Mouse (Mus musculus) bone marrow, adult 2 months (tissue): ENCODE measurements around the gene Gm10447. TPM values are rescaled to one million over a fixed set of nuclear protein-coding genes. Genes with fewer than 3 reads are reported as not detected.

ENCODE experiments used
- H3K27ac ChIP-seq: fragments of 200-500 bp; 2 replicates; pipeline ENCODE4 v1.5.1; 2012; ENCODE audit warnings: low read depth, mild to moderate bottlenecking, control low read depth, inconsistent platforms, low read length; ENCODE audit not compliant: control insufficient read depth, poor library complexity, insufficient read depth
- H3K4me1 ChIP-seq: fragments of 200-500 bp; 2 replicates; pipeline ENCODE4 v1.6.1; 2011; ENCODE audit warnings: low read length; ENCODE audit not compliant: control insufficient read depth, insufficient read depth
- H3K4me3 ChIP-seq: fragments of 200-500 bp; replicated peaks from 2 replicates; pipeline ENCODE3; 2011; ENCODE audit warnings: mild to moderate bottlenecking, low read depth, low read length, control low read depth; ENCODE audit not compliant: control insufficient read depth
- CTCF ChIP-seq: fragments of 200-500 bp; IDR thresholded peaks from 2 replicates; pipeline ENCODE4 v1.5.1; 2011; ENCODE audit warnings: low read length, control low read depth; ENCODE audit not compliant: control insufficient read depth, insufficient read depth
- POLR2A ChIP-seq: fragments of 200-500 bp; IDR thresholded peaks from 2 replicates; pipeline ENCODE4 v1.6.1; 2011; ENCODE audit warnings: low read depth, mild to moderate bottlenecking, control low read depth, low read length, borderline replicate concordance; ENCODE audit not compliant: control insufficient read depth
- WGBS: fragments of 180-500 bp; shearing (Covaris S2); methylation state at CpG from one replicate; pipeline ENCODE4 v1.1.7; 2018; 5-methylcytosine and 5-hydroxymethylcytosine counted together
- polyA plus RNA-seq: library from polyadenylated mRNA; stranded (reverse); fragments of >200 nt; gene quantifications from 2 replicates; pipeline ENCODE4 v1.2.4, GENCODE M21; 2011; ENCODE audit warnings: low replicate concordance; ENCODE audit not compliant: missing spikeins, insufficient read depth, insufficient read length

Gm10447 gene
- polyA plus RNA-seq, 1 experiment, result not detected

DNA sequence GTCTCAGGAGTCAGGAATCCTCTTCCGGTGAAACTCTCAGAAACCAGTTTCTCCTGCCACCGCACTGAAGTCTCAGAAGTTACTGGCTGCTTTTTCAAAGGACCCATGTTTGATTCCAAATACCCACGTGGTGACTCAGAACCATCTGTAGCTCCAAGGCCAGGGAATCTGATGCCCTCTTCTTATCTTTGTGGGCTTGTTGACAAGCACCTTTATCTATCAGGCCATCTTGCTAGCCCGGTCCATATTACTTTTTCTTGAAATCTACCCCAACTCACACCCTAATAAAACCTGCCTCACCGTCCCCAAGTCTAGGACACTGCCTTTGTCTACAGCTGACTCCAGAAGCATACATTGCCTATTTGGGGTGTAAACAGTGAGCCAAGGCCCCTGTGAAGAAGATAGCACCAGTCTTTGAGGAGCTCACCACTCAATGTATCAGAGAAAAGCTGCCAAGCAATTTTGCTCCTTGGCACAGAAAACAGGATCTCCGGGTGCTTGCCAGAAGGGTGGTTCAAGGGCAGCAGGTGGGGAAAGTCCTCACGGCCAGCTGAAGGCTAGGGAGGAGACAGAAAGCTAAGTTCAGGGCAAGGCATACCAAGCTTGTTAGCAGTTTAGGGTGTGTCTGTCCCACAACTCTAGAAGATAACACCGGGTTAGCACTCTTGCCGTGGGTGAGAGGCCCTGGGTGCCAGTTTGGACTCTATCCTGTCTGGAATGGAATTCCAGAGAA, 26.4 kb upstream of the Gm10447 start:
- H3K27ac ChIP-seq, result peak overlapping the region; percentile 79
- H3K4me3 ChIP-seq, result no peak overlapping the region
- WGBS, result 60% methylated on average over 9 of the region's 9 CpGs
- TF ChIP-seq CTCF, result no peak
- H3K4me1 ChIP-seq, result peaks cover 2% of the 10 kb centered on the region

DNA sequence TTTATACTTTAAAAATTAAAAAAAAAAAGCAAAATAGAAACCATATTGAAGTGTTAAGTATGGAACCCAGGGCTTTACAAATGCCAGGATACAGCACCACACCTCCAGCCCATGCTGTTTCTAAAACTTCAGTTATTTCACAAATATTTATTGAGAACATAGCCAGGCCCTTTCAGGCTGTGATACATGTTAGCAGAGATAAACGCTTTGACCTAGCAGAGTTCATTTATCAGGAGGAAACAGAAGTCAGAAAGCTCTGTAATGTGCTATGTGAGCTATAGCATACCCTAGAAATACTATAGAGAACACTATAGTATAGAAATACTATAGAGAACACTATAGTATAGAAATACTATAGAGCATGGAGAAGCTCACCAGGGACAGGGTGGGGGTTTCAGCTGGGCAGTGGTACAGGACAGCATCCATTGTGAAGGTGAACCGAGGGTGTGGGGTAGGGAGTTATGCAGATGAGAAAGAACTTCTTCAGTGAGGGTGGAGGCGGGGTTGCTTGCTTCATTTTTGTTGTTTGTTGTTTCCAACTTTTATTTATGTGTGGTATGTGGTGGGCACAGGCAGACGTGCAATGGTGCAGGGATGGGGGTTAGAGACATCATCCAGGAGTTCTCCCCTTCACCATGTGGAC, 24.3 kb upstream of the Gm10447 start:
- Histone ChIP-seq H3K4me1 (peaks cover 2% of the 10 kb centered on the region), H3K4me3 (peak overlapping the region; percentile 9), H3K27ac (peak overlapping the region; percentile 92)
- TF ChIP-seq POLR2A (no peak), CTCF (no peak)
- WGBS, result 55% methylated on average over 4 of the region's 4 CpGs

DNA sequence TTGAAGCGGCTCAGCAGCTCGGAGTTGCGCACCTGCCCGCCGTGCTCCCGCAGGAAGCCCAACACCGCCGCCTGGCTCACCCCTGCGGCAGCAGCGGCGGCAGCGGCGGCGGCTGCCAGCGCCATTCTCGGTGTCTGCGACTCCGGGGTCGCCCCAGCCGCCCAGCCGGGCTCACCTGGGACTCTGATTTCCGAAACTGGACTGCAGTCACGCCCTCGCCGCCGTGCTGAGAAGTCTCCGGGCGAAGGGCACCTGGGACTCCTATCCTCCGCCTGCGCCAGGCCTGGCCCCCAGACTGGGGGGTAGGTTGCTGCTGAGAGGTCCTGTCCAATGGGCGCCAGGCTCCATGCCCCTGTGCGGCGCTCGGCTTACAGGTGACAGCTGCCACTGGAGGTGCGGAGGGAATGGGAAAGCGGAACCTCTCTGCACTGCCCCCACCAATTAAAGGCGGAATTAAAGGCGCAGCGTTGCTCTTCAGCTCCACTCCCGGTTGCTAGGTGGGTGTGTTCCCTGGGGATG, 22.9 kb upstream of the Gm10447 start, which contains the start of the genes Gm9945 and Sowaha:
Gene Gm9945 (plus strand): TSS at position 384 of the 519 bp plus-strand sequence.
Gene Sowaha (minus strand): TSS at position 492 of the 519 bp plus-strand sequence.
- peak within 1 kb of the TSS; percentile 84 for H3K4me3 ChIP-seq
- 2% methylated on average over 40 of the region's 40 CpGs for WGBS
- peak within 1 kb of the TSS; percentile 87 for H3K27ac ChIP-seq
- peaks cover 2% of the 10 kb centered on the region for H3K4me1 ChIP-seq
- peak; percentile 75 for TF ChIP-seq POLR2A
- no peak for TF ChIP-seq CTCF

DNA sequence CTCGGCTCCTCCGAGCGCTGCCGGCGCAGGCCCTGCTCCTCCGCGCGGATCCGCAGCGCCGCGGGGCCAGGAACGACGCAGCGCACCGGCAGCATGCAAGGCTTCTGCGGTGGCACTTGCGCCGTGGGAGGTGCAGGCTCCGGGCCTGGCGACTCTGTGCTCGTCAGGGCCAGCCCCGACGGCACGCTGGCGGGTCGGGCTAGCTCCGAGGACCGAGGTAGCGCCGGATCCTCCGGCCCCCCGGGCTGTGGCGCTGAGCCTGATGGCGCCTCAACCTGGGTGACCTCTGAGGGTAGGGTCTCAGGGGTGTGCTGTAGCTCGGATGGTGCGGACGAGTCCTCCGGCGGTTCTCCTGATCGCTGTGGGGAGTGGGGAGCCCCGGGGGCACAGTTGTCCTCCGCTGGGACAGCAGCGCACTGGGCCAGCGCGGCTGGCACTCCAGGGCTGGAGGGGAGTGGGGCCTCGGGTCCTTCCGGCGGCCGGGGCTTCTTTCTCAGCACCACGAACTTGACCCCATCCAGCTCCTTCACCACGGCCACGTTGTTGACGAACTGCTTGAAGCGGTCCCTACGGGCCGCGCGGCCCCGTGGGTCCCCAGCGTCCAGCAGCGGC, 22.4 kb upstream of the Gm10447 start:
- WGBS, result 3% methylated on average over 62 of the region's 62 CpGs
- TF ChIP-seq CTCF (no peak), POLR2A (no peak)
- peak overlapping the region; percentile 87 for H3K27ac ChIP-seq
- H3K4me1 ChIP-seq, result peaks cover 2% of the 10 kb centered on the region
- H3K4me3 ChIP-seq, result peak overlapping the region; percentile 84

DNA sequence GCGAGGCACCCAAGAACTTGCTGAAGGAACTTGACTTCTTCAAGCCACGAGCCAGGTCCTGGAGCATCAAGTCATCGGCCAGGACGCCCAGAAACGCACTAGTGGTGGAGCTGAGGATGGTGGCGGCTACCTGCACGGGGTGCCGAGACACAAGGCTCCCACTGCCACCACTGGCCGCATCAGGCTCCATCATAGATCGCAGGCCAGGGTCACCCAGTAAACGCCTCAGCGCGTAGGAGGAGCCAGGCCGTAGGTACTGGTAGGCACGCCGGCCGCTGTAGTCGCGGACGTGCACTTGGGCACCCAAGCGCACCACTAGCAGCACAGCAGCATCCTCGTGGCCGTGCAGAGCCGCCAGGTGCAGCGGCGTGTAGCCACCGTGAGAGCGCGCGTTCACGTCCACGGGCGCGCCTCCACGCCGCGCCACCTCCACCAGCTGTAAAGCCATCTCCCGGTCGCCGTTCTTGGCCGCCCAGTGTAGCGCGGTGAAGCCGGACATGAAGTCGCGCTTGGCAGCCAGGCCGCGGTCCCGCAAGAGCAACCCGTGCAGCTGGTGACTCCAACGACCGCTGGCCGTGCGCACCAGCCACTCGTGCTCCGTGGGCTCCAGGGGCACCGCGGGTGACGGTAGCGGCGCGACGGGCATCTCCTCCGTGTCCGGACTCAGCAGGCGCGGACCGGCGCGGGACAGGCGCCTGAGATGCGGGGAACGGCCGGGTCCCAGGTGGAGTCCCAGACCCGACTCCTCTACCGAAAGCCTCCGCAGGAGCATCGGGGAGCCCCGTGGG, 21.7 kb upstream of the Gm10447 start:
- TF ChIP-seq POLR2A, result peak; percentile 25; the same call in 1 of the 2 replicates
- TF ChIP-seq CTCF, result no peak
- H3K4me1 ChIP-seq, result peaks cover 2% of the 10 kb centered on the region
- peak overlapping the region; percentile 87; the same call in 1 of the 2 replicates for H3K27ac ChIP-seq
- 10% methylated on average over 79 of the region's 79 CpGs for WGBS
- peak overlapping the region; percentile 84 for H3K4me3 ChIP-seq

DNA sequence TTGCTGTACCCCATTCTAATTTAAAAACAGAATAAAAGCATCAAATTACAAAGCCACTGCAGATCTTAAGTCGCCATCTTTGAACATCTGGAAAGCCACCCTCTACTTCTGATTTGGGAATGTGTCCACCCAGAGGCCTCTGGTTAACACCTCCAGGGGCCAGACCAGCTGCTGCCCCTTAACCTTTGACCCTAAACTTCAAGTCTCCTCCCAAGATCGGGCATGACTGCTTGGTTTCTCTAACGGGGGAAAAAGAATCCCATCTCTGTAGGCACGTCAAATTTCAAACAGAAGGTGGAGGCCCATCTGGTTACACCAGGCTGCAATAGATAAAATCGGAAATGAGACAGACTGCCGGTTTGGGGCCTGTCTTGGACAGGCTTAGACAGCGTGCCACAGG, 20.9 kb upstream of the Gm10447 start:
- H3K4me3 ChIP-seq, result peak overlapping the region; percentile 84
- TF ChIP-seq POLR2A, result no peak
- peaks cover 2% of the 10 kb centered on the region for H3K4me1 ChIP-seq
- 71% methylated on average over 7 of the region's 7 CpGs for WGBS
- H3K27ac ChIP-seq, result no peak overlapping the region

DNA sequence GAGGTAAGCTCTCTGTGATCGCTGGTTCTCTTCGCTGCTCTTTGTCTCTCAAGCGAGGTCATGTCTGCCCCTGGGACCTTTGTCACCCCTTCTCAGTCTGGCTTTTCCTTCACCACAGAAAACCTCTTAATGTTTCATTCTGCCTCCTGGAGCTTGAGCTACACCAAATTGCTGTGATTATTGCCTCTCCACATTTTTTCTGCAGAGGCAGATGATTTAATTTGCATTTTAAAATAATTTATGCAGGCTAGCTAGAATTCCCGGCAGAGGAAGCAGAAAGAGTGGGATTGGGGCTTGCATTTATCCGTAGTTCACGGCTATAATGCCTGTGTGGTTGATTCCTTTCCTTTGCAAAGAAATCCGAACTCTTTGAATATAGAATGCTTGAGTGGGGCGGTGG, 18.7 kb upstream of the Gm10447 start:
- Histone ChIP-seq H3K27ac (no peak overlapping the region), H3K4me3 (no peak overlapping the region), H3K4me1 (peaks cover 2% of the 10 kb centered on the region)
- TF ChIP-seq CTCF (no peak), POLR2A (no peak)
- WGBS, result 51% methylated on average over 8 of the region's 8 CpGs

DNA sequence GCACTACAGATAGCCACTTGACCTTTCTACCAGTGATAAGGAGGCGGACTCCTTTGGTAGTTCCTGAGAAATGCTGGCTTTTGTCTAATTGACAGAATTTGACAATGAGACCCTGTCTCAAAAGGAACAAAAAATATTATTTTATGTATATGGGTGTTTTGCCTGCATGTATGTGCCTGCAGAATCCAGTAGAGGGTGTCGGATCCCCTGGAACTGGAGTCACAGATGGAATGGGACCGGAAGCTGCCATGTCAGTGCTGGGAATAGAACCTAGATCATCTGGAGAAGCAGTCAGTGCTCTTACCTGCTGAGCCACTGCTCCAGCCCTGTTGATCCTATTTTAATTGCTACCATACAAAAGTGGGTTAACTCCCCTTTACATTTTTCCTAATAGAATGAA, 15.8 kb upstream of the Gm10447 start:
- H3K4me3 ChIP-seq, result no peak overlapping the region
- H3K27ac ChIP-seq, result no peak overlapping the region
- no peaks in the 10 kb centered on the region for H3K4me1 ChIP-seq
- 84% methylated on average over 3 of the region's 3 CpGs for WGBS
- TF ChIP-seq POLR2A (no peak), CTCF (no peak)
